Mouse (Mus musculus): ENCODE data around the gene Tmem219. TPM values are rescaled to one million over a fixed set of nuclear protein-coding genes. Genes with fewer than 3 reads are reported as not detected.

Tmem219 gene
- total and polyA plus RNA-seq, 3 experiments = 8.6 to 33.6 (median 12.0) TPM

GRCm38 (mm10) chr7:126959780-126960179, 37.1 kb upstream of the Tmem219 start:
- Histone ChIP-seq H3K4me3 (no peak overlapping the region), H3K9ac (ENCODE audit: low read depth, low read length) (no peak overlapping the region), H3K36me3 (ENCODE audit: control insufficient read depth, insufficient read depth, low read length) (no peaks in the 10 kb centered on the region), H3K4me1 (ENCODE audit: control insufficient read depth, insufficient read depth, low read length) (no peaks in the 10 kb centered on the region), H3K27me3 (ENCODE audit: control insufficient read depth, insufficient read depth, low read length) (no peaks in the 10 kb centered on the region; the same call in 1 of the 2 replicates), H3K27ac (no peak overlapping the region), H3K79me2 (replicated peaks; ENCODE audit: control insufficient read depth, insufficient read depth, low read length) (no peaks in the 10 kb centered on the region)
- TF ChIP-seq CTCF (IDR thresholded peaks at IDR 0.05) (no peak), POLR2A (IDR thresholded peaks at IDR 0.05; ENCODE audit: insufficient read depth, low read depth, low read length) (no peak), EP300 (IDR thresholded peaks at IDR 0.05; ENCODE audit: insufficient read depth, low read depth, low read length) (no peak)
- 51% methylated on average over 9 of the region's 9 CpGs for WGBS
- no peak for DNase-seq
- intact Hi-C loops (cut with DNase I) = loop anchor here (5.0 kb wide), 1 partner anchor 137 kb away; no protein-coding TSS in a partner anchor

- Histone ChIP-seq H3K36me3 (ENCODE audit: control insufficient read depth, insufficient read depth, low read length) (no peaks in the 10 kb centered on the region), H3K79me2 (replicated peaks; ENCODE audit: control insufficient read depth, insufficient read depth, low read length) (no peaks in the 10 kb centered on the region), H3K4me3 (no peak overlapping the region), H3K27me3 (ENCODE audit: control insufficient read depth, insufficient read depth, low read length) (no peaks in the 10 kb centered on the region), H3K4me1 (ENCODE audit: control insufficient read depth, insufficient read depth, low read length) (no peaks in the 10 kb centered on the region), H3K27ac (no peak overlapping the region), H3K9ac (ENCODE audit: low read depth, low read length) (no peak overlapping the region)
- WGBS = 44% methylated on average over 3 of the region's 3 CpGs
- DNase-seq = no peak
- TF ChIP-seq EP300 (IDR thresholded peaks at IDR 0.05; ENCODE audit: insufficient read depth, low read depth, low read length) (no peak), CTCF (IDR thresholded peaks at IDR 0.05) (no peak), POLR2A (IDR thresholded peaks at IDR 0.05; ENCODE audit: insufficient read depth, low read depth, low read length) (no peak)
- intact Hi-C loops (cut with DNase I) = no loop called here
Measured at GRCm38 (mm10) chr7:126955125-126955524, 32.4 kb upstream of the Tmem219 start.

- Histone ChIP-seq H3K27ac (no peak overlapping the region), H3K27me3 (ENCODE audit: control insufficient read depth, insufficient read depth, low read length) (no peaks in the 10 kb centered on the region), H3K4me3 (no peak overlapping the region), H3K9ac (ENCODE audit: low read depth, low read length) (no peak overlapping the region), H3K36me3 (ENCODE audit: control insufficient read depth, insufficient read depth, low read length) (no peaks in the 10 kb centered on the region), H3K79me2 (replicated peaks; ENCODE audit: control insufficient read depth, insufficient read depth, low read length) (no peaks in the 10 kb centered on the region), H3K4me1 (ENCODE audit: control insufficient read depth, insufficient read depth, low read length) (no peaks in the 10 kb centered on the region; the same call in 1 of the 2 replicates)
- intact Hi-C loops (cut with DNase I) = no loop called here
- no peak for DNase-seq
- no peak for TF ChIP-seq POLR2A (IDR thresholded peaks at IDR 0.05; ENCODE audit: insufficient read depth, low read depth, low read length)
- no peak for TF ChIP-seq EP300 (IDR thresholded peaks at IDR 0.05; ENCODE audit: insufficient read depth, low read depth, low read length)
- no peak for TF ChIP-seq CTCF (IDR thresholded peaks at IDR 0.05)
- 7% methylated on average over 8 of the region's 8 CpGs for WGBS
Measured at GRCm38 (mm10) chr7:126952646-126953045, 29.9 kb upstream of the Tmem219 start.

GRCm38 (mm10) chr7:126951741-126952140, 29.0 kb upstream of the Tmem219 start:
- no peak overlapping the region for H3K9ac ChIP-seq (ENCODE audit: low read depth, low read length)
- H3K36me3 ChIP-seq (ENCODE audit: control insufficient read depth, insufficient read depth, low read length) = no peaks in the 10 kb centered on the region
- H3K79me2 ChIP-seq (replicated peaks; ENCODE audit: control insufficient read depth, insufficient read depth, low read length) = no peaks in the 10 kb centered on the region
- intact Hi-C loops (cut with DNase I) = no loop called here
- TF ChIP-seq EP300 (IDR thresholded peaks at IDR 0.05; ENCODE audit: insufficient read depth, low read depth, low read length) (no peak), POLR2A (IDR thresholded peaks at IDR 0.05; ENCODE audit: insufficient read depth, low read depth, low read length) (no peak), CTCF (IDR thresholded peaks at IDR 0.05) (no peak)
- DNase-seq = no peak
- H3K4me3 ChIP-seq = no peak overlapping the region
- H3K4me1 ChIP-seq (ENCODE audit: control insufficient read depth, insufficient read depth, low read length) = no peaks in the 10 kb centered on the region; the same call in 1 of the 2 replicates
- H3K27me3 ChIP-seq (ENCODE audit: control insufficient read depth, insufficient read depth, low read length) = no peaks in the 10 kb centered on the region
- WGBS = 10% methylated on average over 4 of the region's 4 CpGs
- no peak overlapping the region for H3K27ac ChIP-seq

- no peaks in the 10 kb centered on the region for H3K27me3 ChIP-seq (ENCODE audit: control insufficient read depth, insufficient read depth, low read length)
- 6% methylated on average over 26 of the region's 26 CpGs for WGBS
- intact Hi-C loops (cut with DNase I) = no loop called here
- no peak overlapping the region for H3K27ac ChIP-seq
- no peak for DNase-seq
- H3K4me3 ChIP-seq = peak overlapping the region; percentile 56
- H3K9ac ChIP-seq (ENCODE audit: low read depth, low read length) = no peak overlapping the region
- no peaks in the 10 kb centered on the region for H3K36me3 ChIP-seq (ENCODE audit: control insufficient read depth, insufficient read depth, low read length)
- H3K79me2 ChIP-seq (replicated peaks; ENCODE audit: control insufficient read depth, insufficient read depth, low read length) = no peaks in the 10 kb centered on the region
- no peak for TF ChIP-seq EP300 (IDR thresholded peaks at IDR 0.05; ENCODE audit: insufficient read depth, low read depth, low read length)
- H3K4me1 ChIP-seq (ENCODE audit: control insufficient read depth, insufficient read depth, low read length) = no peaks in the 10 kb centered on the region; the same call in 1 of the 2 replicates
Measured at GRCm38 (mm10) chr7:126950647-126951615, 28.2 kb upstream of the Tmem219 start.

Measured in heart, adult 2 months (tissue).